Mouse (Mus musculus) testis, adult 2 months (tissue): ENCODE measurements at regions not wholly inside any gene's neighbourhood (a gene's known extent, or its start where the extent isn't known, plus 50 kb on each side); places are given as distances from the start of the nearest gene placed in this dataset.

Experiments used
- H3K27ac ChIP-seq: fragments of 200-500 bp; 2 replicates; pipeline ENCODE4 v1.5.1; 2012; ENCODE audit warnings: low read depth, low read length; ENCODE audit not compliant: control insufficient read depth, insufficient read depth
- H3K27me3 ChIP-seq: fragments of 200-500 bp; 2 replicates; pipeline ENCODE4 v1.6.1; 2012; ENCODE audit warnings: mild to moderate bottlenecking, low read length, moderate library complexity; ENCODE audit not compliant: control insufficient read depth, insufficient read depth
- H3K36me3 ChIP-seq: fragments of 200-500 bp; 2 replicates; pipeline ENCODE4 v1.6.1; 2012; ENCODE audit warnings: mild to moderate bottlenecking, low read length; ENCODE audit not compliant: control insufficient read depth, insufficient read depth
- H3K4me1 ChIP-seq: fragments of 200-500 bp; 2 replicates; pipeline ENCODE4 v1.6.1; 2012; ENCODE audit warnings: low read length; ENCODE audit not compliant: control insufficient read depth, insufficient read depth
- H3K4me3 ChIP-seq: fragments of 200-500 bp; 2 replicates; pipeline ENCODE4 v1.5.1; 2012; ENCODE audit warnings: low read depth, mild to moderate bottlenecking, low read length, moderate library complexity, mixed read lengths; ENCODE audit not compliant: control insufficient read depth
- CTCF ChIP-seq: fragments of 200-500 bp; IDR thresholded peaks from 2 replicates; pipeline ENCODE4 v1.5.1; 2012; ENCODE audit warnings: low read depth, mild to moderate bottlenecking, inconsistent platforms, low read length, moderate library complexity; ENCODE audit not compliant: control insufficient read depth, insufficient read depth, insufficient replicate concordance
- POLR2A ChIP-seq: fragments of 200-500 bp; IDR thresholded peaks from 2 replicates; pipeline ENCODE4 v1.6.1; 2012; ENCODE audit warnings: low read depth, mild to moderate bottlenecking, inconsistent platforms, low read length, moderate library complexity; ENCODE audit not compliant: control insufficient read depth

GRCm38 (mm10) chr5:128550736-128551135 lies 49.9 kb upstream of the Fzd10 start:
- TF ChIP-seq CTCF (no peak), POLR2A (no peak)

GRCm38 (mm10) chr5:128549811-128550210 lies 50.8 kb upstream of the Fzd10 start:
- no peak overlapping the region for H3K27ac ChIP-seq
- H3K4me1 ChIP-seq = peaks cover 10% of the 10 kb centered on the region
- H3K36me3 ChIP-seq = no peaks in the 10 kb centered on the region
- H3K27me3 ChIP-seq = peaks cover 9% of the 10 kb centered on the region
- TF ChIP-seq POLR2A (no peak), CTCF (no peak)
- H3K4me3 ChIP-seq = no peak overlapping the region

More at GRCm38 (mm10) chr5:128550736-128551135, 49.9 kb upstream of the Fzd10 start:
- Histone ChIP-seq H3K4me3 (no peak overlapping the region), H3K4me1 (peaks cover 10% of the 10 kb centered on the region), H3K27ac (no peak overlapping the region), H3K27me3 (peaks cover 9% of the 10 kb centered on the region), H3K36me3 (no peaks in the 10 kb centered on the region)

DNA sequence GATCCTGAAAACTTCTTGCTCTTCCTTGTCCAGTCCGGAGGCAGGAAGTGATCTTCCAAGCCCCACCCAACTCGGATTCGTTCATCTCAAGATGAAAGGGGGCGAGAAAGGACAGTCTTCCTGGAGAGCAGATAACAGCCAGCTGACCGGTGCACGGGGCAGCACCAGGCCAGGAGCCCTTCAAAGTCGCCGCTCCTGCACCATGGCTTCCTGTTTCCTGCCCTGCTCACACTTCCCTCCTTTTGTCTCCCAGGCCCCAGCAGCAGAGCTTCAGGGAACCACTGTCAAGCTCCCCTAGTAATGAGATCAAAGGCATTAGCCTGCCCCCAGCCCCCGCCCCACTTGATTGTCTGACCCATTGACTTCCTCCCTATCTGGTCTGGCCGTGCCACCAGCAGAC lies 58.6 kb upstream of the Fzd10 start:
- TF ChIP-seq POLR2A = no peak
- no peak for TF ChIP-seq CTCF
- no peaks in the 10 kb centered on the region for H3K27me3 ChIP-seq
- H3K4me1 ChIP-seq = peaks cover 6% of the 10 kb centered on the region
- no peak overlapping the region for H3K27ac ChIP-seq
- no peak overlapping the region for H3K4me3 ChIP-seq
- H3K36me3 ChIP-seq = no peaks in the 10 kb centered on the region

DNA sequence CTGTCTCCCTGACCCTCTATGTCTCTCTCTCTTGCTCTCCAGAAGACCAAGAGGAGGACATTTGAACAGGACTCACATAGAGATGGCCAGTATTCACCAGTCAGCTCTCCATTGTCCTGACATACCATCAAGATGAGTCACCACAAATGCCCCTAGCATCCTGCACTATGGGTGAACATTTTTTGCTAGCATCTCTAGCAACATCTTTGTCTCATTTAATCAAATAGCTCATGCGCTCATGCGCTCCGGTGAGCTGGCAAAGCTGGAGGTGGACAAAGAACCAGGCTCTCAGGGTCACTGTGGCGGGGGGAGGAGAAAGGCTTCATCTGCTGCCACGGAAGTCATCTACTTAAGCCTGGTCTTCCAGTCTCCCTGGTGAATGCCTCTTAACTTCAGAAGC lies 62.0 kb upstream of the Fzd10 start:
- Histone ChIP-seq H3K27ac (no peak overlapping the region), H3K4me3 (no peak overlapping the region), H3K27me3 (no peaks in the 10 kb centered on the region), H3K4me1 (peaks cover 6% of the 10 kb centered on the region), H3K36me3 (no peaks in the 10 kb centered on the region)
- no peak for TF ChIP-seq CTCF
- no peak for TF ChIP-seq POLR2A

GRCm38 (mm10) chr5:128537218-128537617 lies 63.4 kb upstream of the Fzd10 start:
- H3K27ac ChIP-seq = no peak overlapping the region
- H3K4me1 ChIP-seq = peaks cover 6% of the 10 kb centered on the region
- TF ChIP-seq CTCF (no peak), POLR2A (no peak)
- H3K27me3 ChIP-seq = no peaks in the 10 kb centered on the region
- no peak overlapping the region for H3K4me3 ChIP-seq
- no peaks in the 10 kb centered on the region for H3K36me3 ChIP-seq

DNA sequence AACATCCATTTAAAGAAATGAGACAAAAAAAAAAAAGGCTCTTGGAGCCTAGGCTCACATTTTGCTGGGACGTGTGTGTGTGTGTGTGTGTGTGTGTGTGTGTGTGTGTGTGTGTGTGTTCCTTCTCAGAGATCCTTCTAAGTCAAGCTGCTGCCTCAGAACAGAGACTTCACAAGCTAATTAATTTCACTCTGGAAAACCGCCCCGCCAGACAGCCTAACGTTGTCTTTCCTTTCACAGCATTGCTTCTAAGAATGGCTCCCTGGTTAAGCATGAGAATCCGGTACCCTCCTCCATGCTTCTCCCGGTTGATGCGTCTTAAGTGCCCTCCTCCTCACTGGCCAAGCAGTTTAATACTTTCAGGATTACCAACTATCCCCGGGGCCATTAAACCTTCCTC lies 64.3 kb upstream of the Fzd10 start:
- Histone ChIP-seq H3K27me3 (no peaks in the 10 kb centered on the region), H3K4me3 (no peak overlapping the region), H3K27ac (no peak overlapping the region)

DNA sequence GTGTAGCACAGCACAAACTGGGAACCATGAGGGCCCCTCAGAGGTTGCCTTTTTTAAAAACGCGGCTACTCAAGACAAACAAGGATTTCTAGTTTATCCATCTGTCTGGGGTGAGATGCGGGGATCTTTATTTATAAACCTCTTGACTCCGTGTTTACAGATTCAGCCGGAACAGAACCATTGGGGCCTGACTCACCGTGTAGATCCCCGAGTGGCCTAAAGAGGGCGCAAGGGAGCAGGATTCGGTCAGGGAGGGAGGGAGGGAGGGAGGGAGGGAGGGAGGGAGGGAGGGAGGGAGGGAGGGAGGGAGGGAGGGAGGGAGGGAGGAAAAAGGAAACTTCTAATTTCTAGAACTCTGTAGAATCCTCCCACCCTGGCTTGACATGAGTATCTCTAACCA lies 73.4 kb upstream of the Fzd10 start:
- TF ChIP-seq POLR2A (no peak), CTCF (peak; percentile 48; the same call in 1 of the 2 replicates)
- peak overlapping the region; percentile 74 for H3K4me3 ChIP-seq
- H3K36me3 ChIP-seq = no peaks in the 10 kb centered on the region
- peaks cover 19% of the 10 kb centered on the region for H3K4me1 ChIP-seq
- no peaks in the 10 kb centered on the region for H3K27me3 ChIP-seq
- no peak overlapping the region for H3K27ac ChIP-seq

More for the DNA sequence above, 64.3 kb upstream of the Fzd10 start:
- TF ChIP-seq POLR2A (no peak), CTCF (no peak)
- Histone ChIP-seq H3K4me1 (0 out of 2 replicates have a peak, but pooled peaks cover 2% of the 10 kb centered on the region), H3K36me3 (no peaks in the 10 kb centered on the region)

- no peak for TF ChIP-seq POLR2A
- TF ChIP-seq CTCF = no peak
- Histone ChIP-seq H3K4me3 (no peak overlapping the region), H3K36me3 (no peaks in the 10 kb centered on the region), H3K27me3 (no peaks in the 10 kb centered on the region), H3K27ac (no peak overlapping the region), H3K4me1 (peaks cover 19% of the 10 kb centered on the region)
These were observed 74.2 kb upstream of the Fzd10 start for GRCm38 (mm10) chr5:128526432-128526831.
